Mouse (Mus musculus) hindbrain, embryonic 14.5 days (tissue): Measurements from ENCODE around the gene Acads. TPM values are rescaled to one million over a fixed set of nuclear protein-coding genes. Genes with fewer than 3 reads are reported as not detected.
"Not testable (repeated sequence)": the region's sequence is repeated elsewhere in the genome, so short reads cannot be mapped to it uniquely, and the experiment has no call there.

Experiments
- ATAC-seq: fragments of 200-750 bp; cut with Nextera tagmentation; 2 replicates; pipeline ENCODE4 v1.8.0; 2017; ENCODE audit warnings: moderate number of reproducible peaks, mild to moderate bottlenecking, moderate TSS enrichment, moderate library complexity; ENCODE audit not compliant: low FRiP score
- DNase-seq: peaks from one replicate; pipeline ENCODE4 v3.0.0-alpha.2; 2015; ENCODE audit warnings: low spot score
- H3K27ac ChIP-seq: fragments of 300-500 bp; sonication (generic); 2 replicates; pipeline ENCODE4 v1.5.1; 2014; ENCODE audit warnings: mild to moderate bottlenecking, moderate library complexity
- H3K27me3 ChIP-seq: fragments of 300-500 bp; sonication (generic); 2 replicates; pipeline ENCODE4 v1.6.1; 2014; ENCODE audit warnings: mild to moderate bottlenecking, low read length, mixed read lengths; ENCODE audit not compliant: control insufficient read depth, insufficient read depth
- H3K36me3 ChIP-seq: fragments of 300-500 bp; sonication (generic); replicated peaks from 2 replicates; pipeline ENCODE4 v1.6.1; 2014; ENCODE audit not compliant: control insufficient read depth, insufficient read depth
- H3K4me1 ChIP-seq: fragments of 300-500 bp; sonication (generic); replicated peaks from 2 replicates; pipeline ENCODE4 v1.6.1; 2014; ENCODE audit warnings: antibody characterized with exemption, low read length, mixed read lengths; ENCODE audit not compliant: control insufficient read depth, insufficient read depth
- H3K4me2 ChIP-seq: fragments of 300-500 bp; sonication (generic); replicated peaks from 2 replicates; pipeline ENCODE4 v1.6.1; 2014; ENCODE audit warnings: mild to moderate bottlenecking, moderate library complexity
- H3K4me3 ChIP-seq: fragments of 300-500 bp; sonication (generic); replicated peaks from 2 replicates; pipeline ENCODE4 v1.5.1; 2014; ENCODE audit warnings: mild to moderate bottlenecking, low read length
- H3K9ac ChIP-seq: fragments of 300-500 bp; sonication (generic); 2 replicates; pipeline ENCODE4 v1.6.1; 2014
- H3K9me3 ChIP-seq: fragments of 300-500 bp; sonication (generic); 2 replicates; pipeline ENCODE4 v1.6.1; 2016; ENCODE audit warnings: low read length; ENCODE audit not compliant: control insufficient read depth
- WGBS: fragments of 180-500 bp; shearing (Covaris S2); extraction: QIAGEN DNeasy Blood & Tissue Kit; methylation state at CpG from one replicate; pipeline ENCODE4 v1.1.7; 2014; 5-methylcytosine and 5-hydroxymethylcytosine counted together
- polyA plus RNA-seq: library from polyadenylated mRNA; unstranded; fragments of >200 nt; fragmentation: Nextera tagmentation; extraction: Ambion mirVana; gene quantifications from 2 replicates; pipeline ENCODE4 v1.2.1, GENCODE M21; 2014

The Acads gene
- polyA plus RNA-seq, 1 experiment from 2014 or later, result 12.5 TPM

GRCm38 (mm10) chr5:115111156-115111555, 8.0 kb downstream of the Acads start:
- no peak for DNase-seq
- Histone ChIP-seq H3K4me3 (no peak overlapping the region), H3K27me3 (no peaks in the 10 kb centered on the region), H3K36me3 (no peaks in the 10 kb centered on the region; the same call in 1 of the 2 replicates), H3K9me3 (no peaks in the 10 kb centered on the region), H3K27ac (no peak overlapping the region), H3K9ac (no peak overlapping the region), H3K4me1 (no peaks in the 10 kb centered on the region), H3K4me2 (no peak overlapping the region)
- 86% methylated on average over 8 of the region's 8 CpGs for WGBS
- ATAC-seq, result no peak

- not testable (repeated sequence) for H3K27ac ChIP-seq, H3K9me3 ChIP-seq, H3K9ac ChIP-seq, H3K4me2 ChIP-seq, H3K4me3 ChIP-seq, H3K27me3 ChIP-seq, H3K4me1 ChIP-seq, DNase-seq, ATAC-seq
- WGBS, result 96% methylated on average over 23 of the region's 23 CpGs
- H3K36me3 ChIP-seq, result peaks cover 19% of the 10 kb centered on the region
These were observed 15.9 kb downstream of the Acads start for GRCm38 (mm10) chr5:115103253-115103652.

GRCm38 (mm10) chr5:115102231-115102630, 16.9 kb downstream of the Acads start:
- H3K4me1 ChIP-seq, result no peaks in the 10 kb centered on the region
- no peaks in the 10 kb centered on the region for H3K27me3 ChIP-seq
- ATAC-seq, result no peak
- no peak overlapping the region for H3K9ac ChIP-seq
- H3K4me2 ChIP-seq, result no peak overlapping the region
- H3K27ac ChIP-seq, result no peak overlapping the region
- no peaks in the 10 kb centered on the region for H3K9me3 ChIP-seq
- no peak for DNase-seq
- no peak overlapping the region for H3K4me3 ChIP-seq
- 84% methylated on average over 2 of the region's 2 CpGs for WGBS
- peaks cover 30% of the 10 kb centered on the region for H3K36me3 ChIP-seq

DNA sequence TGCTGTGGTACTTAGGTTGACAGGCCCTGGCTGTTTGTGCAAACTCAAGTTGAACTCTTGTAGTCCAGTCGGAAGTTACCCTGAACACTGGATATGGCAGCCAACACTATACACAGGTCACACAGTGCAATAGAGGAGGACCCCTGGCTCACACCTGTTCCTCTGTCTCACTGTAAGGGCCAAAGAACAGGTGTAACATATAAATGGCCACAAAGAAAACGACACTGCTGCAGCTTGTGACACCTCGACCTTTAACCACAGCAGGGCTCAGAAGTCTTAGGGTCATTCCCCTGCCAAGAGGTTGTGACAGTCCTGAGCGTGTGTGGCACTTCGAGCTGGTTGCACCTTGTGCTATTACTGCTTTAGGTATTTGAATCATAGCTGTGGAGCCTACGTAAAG, 18.7 kb downstream of the Acads start:
- Histone ChIP-seq H3K27me3 (no peaks in the 10 kb centered on the region), H3K4me2 (no peak overlapping the region), H3K4me3 (no peak overlapping the region), H3K9ac (no peak overlapping the region), H3K4me1 (no peaks in the 10 kb centered on the region), H3K36me3 (peaks cover 47% of the 10 kb centered on the region), H3K27ac (no peak overlapping the region), H3K9me3 (no peaks in the 10 kb centered on the region)
- DNase-seq (no peak), ATAC-seq (no peak)
- WGBS, result 91% methylated on average over 6 of the region's 6 CpGs

- peaks cover 52% of the 10 kb centered on the region for H3K36me3 ChIP-seq
- no peak overlapping the region for H3K27ac ChIP-seq
- WGBS, result 87% methylated on average over 9 of the region's 9 CpGs
- ATAC-seq (no peak), DNase-seq (no peak)
- H3K27me3 ChIP-seq, result no peaks in the 10 kb centered on the region
- H3K4me3 ChIP-seq, result no peak overlapping the region
- no peak overlapping the region for H3K4me2 ChIP-seq
- no peaks in the 10 kb centered on the region for H3K4me1 ChIP-seq
- H3K9me3 ChIP-seq, result no peaks in the 10 kb centered on the region
- no peak overlapping the region for H3K9ac ChIP-seq
These were observed 19.2 kb downstream of the Acads start for GRCm38 (mm10) chr5:115099991-115100390.

GRCm38 (mm10) chr5:115099530-115099929, 19.6 kb downstream of the Acads start:
- 88% methylated on average over 5 of the region's 5 CpGs for WGBS
- no peak overlapping the region for H3K27ac ChIP-seq
- H3K36me3 ChIP-seq, result peaks cover 56% of the 10 kb centered on the region

GRCm38 (mm10) chr5:115098195-115098594, 21.0 kb downstream of the Acads start, which contains the start of gene Gm10401:
TSS of gene Gm10401 (minus strand) at chr5:115098295.
- DNase-seq (no peak), ATAC-seq (no peak)
- Histone ChIP-seq H3K36me3 (peaks cover 56% of the 10 kb centered on the region), H3K9ac (no peak within 1 kb of the TSS), H3K4me1 (no peaks in the 10 kb centered on the region), H3K9me3 (no peaks in the 10 kb centered on the region), H3K4me3 (no peak within 1 kb of the TSS), H3K27me3 (no peaks in the 10 kb centered on the region), H3K27ac (no peak within 1 kb of the TSS), H3K4me2 (no peak within 1 kb of the TSS)
- 98% methylated on average over 8 of the region's 8 CpGs for whole genome bisulfite sequencing

More at GRCm38 (mm10) chr5:115099530-115099929, 19.6 kb downstream of the Acads start:
- no peak overlapping the region for H3K4me2 ChIP-seq
- no peaks in the 10 kb centered on the region for H3K9me3 ChIP-seq
- no peak for ATAC-seq
- H3K4me3 ChIP-seq, result no peak overlapping the region
- no peaks in the 10 kb centered on the region for H3K27me3 ChIP-seq
- H3K9ac ChIP-seq, result no peak overlapping the region
- no peak for DNase-seq
- H3K4me1 ChIP-seq, result no peaks in the 10 kb centered on the region

GRCm38 (mm10) chr5:115091776-115092175, 27.4 kb downstream of the Acads start:
- Histone ChIP-seq H3K27me3 (no peaks in the 10 kb centered on the region), H3K4me2 (no peak overlapping the region), H3K4me1 (no peaks in the 10 kb centered on the region), H3K4me3 (no peak overlapping the region), H3K36me3 (peaks cover 79% of the 10 kb centered on the region), H3K27ac (no peak overlapping the region), H3K9me3 (no peaks in the 10 kb centered on the region), H3K9ac (no peak overlapping the region)
- ATAC-seq, result no peak
- no peak for DNase-seq
- WGBS, result 89% methylated on average over 6 of the region's 6 CpGs

DNA sequence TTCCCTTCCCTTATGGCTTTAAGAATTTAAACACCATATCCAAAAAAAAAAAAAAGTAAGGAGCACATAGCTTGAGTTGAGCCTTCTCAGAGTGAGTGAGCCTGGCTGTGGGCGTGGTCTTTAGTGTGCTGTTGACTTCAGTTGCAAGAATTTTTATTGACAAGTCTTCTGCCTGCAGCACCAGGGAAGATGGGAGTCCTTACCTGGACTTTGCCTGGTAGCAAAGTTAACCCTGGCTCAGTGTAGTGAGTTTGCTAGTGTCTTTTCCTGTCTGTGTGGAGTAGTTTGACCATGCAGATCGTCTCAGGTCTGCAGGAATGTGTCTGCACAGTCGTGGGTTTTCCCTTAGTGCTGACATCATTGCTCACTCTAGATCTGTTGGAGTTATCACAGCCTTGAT, 28.1 kb downstream of the Acads start:
- WGBS, result 80% methylated on average over 3 of the region's 3 CpGs
- H3K36me3 ChIP-seq, result peaks cover 79% of the 10 kb centered on the region
- H3K4me1 ChIP-seq, result no peaks in the 10 kb centered on the region
- H3K4me2 ChIP-seq, result no peak overlapping the region
- no peaks in the 10 kb centered on the region for H3K27me3 ChIP-seq
- H3K9me3 ChIP-seq, result no peaks in the 10 kb centered on the region
- H3K27ac ChIP-seq, result no peak overlapping the region
- no peak for DNase-seq
- H3K4me3 ChIP-seq, result no peak overlapping the region
- no peak for ATAC-seq
- no peak overlapping the region for H3K9ac ChIP-seq

DNA sequence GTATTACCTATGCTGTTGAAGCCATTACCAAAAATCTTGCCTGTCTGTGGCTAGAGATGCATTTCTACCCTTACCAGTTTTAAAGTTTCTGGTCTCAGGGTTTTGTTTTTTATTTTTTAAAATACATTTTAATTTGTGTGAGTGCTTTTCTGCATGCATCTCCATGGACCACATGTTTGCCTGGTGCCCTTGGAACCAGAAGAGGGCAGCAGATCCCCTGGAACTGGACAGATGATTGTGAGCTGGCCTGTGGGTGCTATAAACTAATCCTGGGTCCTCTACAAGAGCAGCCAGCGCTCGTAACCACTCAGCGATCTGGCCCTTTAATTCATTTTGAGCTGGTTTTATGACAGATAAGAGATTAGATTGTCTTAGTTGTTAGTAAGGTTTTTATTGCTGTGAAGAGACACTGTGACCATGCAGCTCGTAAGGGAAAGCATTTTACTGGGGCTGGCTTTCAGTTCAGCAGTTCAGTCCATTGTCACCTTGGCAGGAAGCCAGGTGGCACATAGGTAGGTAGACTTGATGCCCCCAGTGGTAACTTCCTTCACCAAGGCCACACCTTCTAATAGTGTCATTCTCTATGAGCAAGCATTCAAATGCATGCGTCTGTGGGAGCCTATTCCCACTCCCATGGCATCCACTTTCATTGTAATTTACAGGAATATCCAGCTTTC, 29.4 kb downstream of the Acads start:
- DNase-seq (no peak), ATAC-seq (no peak)
- no peaks in the 10 kb centered on the region for H3K4me1 ChIP-seq
- no peak overlapping the region for H3K9ac ChIP-seq
- H3K4me2 ChIP-seq, result no peak overlapping the region
- no peaks in the 10 kb centered on the region for H3K9me3 ChIP-seq
- no peak overlapping the region for H3K4me3 ChIP-seq
- no peak overlapping the region for H3K27ac ChIP-seq
- 96% methylated on average over 5 of the region's 5 CpGs for WGBS
- peaks cover 77% of the 10 kb centered on the region for H3K36me3 ChIP-seq
- H3K27me3 ChIP-seq, result no peaks in the 10 kb centered on the region
